Mouse (Mus musculus) MEL (cell line): ENCODE measurements around the gene Uckl1. TPM values are rescaled to one million over a fixed set of nuclear protein-coding genes. Genes with fewer than 3 reads are reported as not detected.
A peak's percentile ranks its signal among the peaks of the same experiment; 100 is the strongest.

Source experiments
- DNase-seq: peaks from one replicate; pipeline ENCODE4 v3.0.0; 2011; ENCODE audit warnings: low read depth, low spot score
- H3K27ac ChIP-seq: 2 replicates; pipeline ENCODE4 v1.5.1; 2012; ENCODE audit warnings: low read depth, mild to moderate bottlenecking, control low read depth, low read length, moderate library complexity; ENCODE audit not compliant: control insufficient read depth
- H3K27me3 ChIP-seq, 2 experiments: fragments of 150-350 bp in 1 of 2; sonication (generic) in 1 of 2; 2 replicates each; pipeline ENCODE4 v1.6.1; 2012; ENCODE audit warnings: low read length in 2 of 2, mild to moderate bottlenecking in 2 of 2, improper control_type of control experiment in 1 of 2, moderate library complexity in 1 of 2; ENCODE audit not compliant: insufficient read depth in 2 of 2, control insufficient read depth in 1 of 2
- H3K36me3 ChIP-seq, 2 experiments: 2 replicates each; pipeline ENCODE4 v1.6.1; 2012 to 2014; ENCODE audit warnings: low read length in 2 of 2, improper control_type of control experiment in 1 of 2, inconsistent platforms in 1 of 2, mild to moderate bottlenecking in 1 of 2; ENCODE audit not compliant: insufficient read depth in 2 of 2, control insufficient read depth in 1 of 2
- H3K4me1 ChIP-seq, 2 experiments: fragments of 150-350 bp in 1 of 2; sonication (generic) in 1 of 2; 2 replicates each; pipeline ENCODE4 v1.6.1; 2012; ENCODE audit warnings: low read length in 2 of 2, improper control_type of control experiment in 1 of 2, mild to moderate bottlenecking in 1 of 2; ENCODE audit not compliant: insufficient read depth in 2 of 2, control insufficient read depth in 1 of 2
- H3K4me3 ChIP-seq, 2 experiments: fragments of 150-350 bp in 1 of 2; sonication (generic) in 1 of 2; 2 replicates each; pipeline ENCODE4 v1.5.1; 2012; ENCODE audit warnings: low read depth in 2 of 2, low read length in 2 of 2, mild to moderate bottlenecking in 2 of 2, moderate library complexity in 2 of 2, control low read depth in 1 of 2, improper control_type of control experiment in 1 of 2; ENCODE audit not compliant: control insufficient read depth in 1 of 2, insufficient read depth in 1 of 2
- H3K79me2 ChIP-seq: 2 replicates; pipeline ENCODE4 v1.6.1; 2012; ENCODE audit warnings: mild to moderate bottlenecking, low read length, moderate library complexity; ENCODE audit not compliant: control insufficient read depth, poor library complexity, insufficient read depth
- H3K9ac ChIP-seq: 2 replicates; pipeline ENCODE4 v1.6.1; 2012; ENCODE audit warnings: low read depth, mild to moderate bottlenecking, control low read depth, low read length, moderate library complexity; ENCODE audit not compliant: control insufficient read depth, poor library complexity, severe bottlenecking
- H3K9me3 ChIP-seq: fragments of 150-350 bp; sonication (generic); replicated peaks from 2 replicates; pipeline ENCODE4 v1.6.1; 2012; ENCODE audit warnings: mild to moderate bottlenecking, low read length, improper control_type of control experiment, moderate library complexity; ENCODE audit not compliant: insufficient read depth
- GABPA ChIP-seq: IDR thresholded peaks from 2 replicates; pipeline ENCODE4 v1.6.1; 2012; ENCODE audit warnings: low read depth, mild to moderate bottlenecking, inconsistent platforms, low read length, improper control_type of control experiment, moderate library complexity
- HCFC1 ChIP-seq: IDR thresholded peaks from 2 replicates; pipeline ENCODE4 v1.6.1; 2012; ENCODE audit warnings: low read depth, mild to moderate bottlenecking, inconsistent platforms, low read length, improper control_type of control experiment, moderate library complexity
- MAFK ChIP-seq: IDR thresholded peaks from 2 replicates; pipeline ENCODE4 v1.6.1; 2011; ENCODE audit warnings: low read depth, mild to moderate bottlenecking, low read length, improper control_type of control experiment, borderline replicate concordance
- MEF2A ChIP-seq: IDR thresholded peaks from 2 replicates; pipeline ENCODE4 v1.6.1; 2014; ENCODE audit warnings: low read depth, mild to moderate bottlenecking, inconsistent platforms, low read length, improper control_type of control experiment; ENCODE audit not compliant: poor library complexity, insufficient replicate concordance, severe bottlenecking; ENCODE audit errors: extremely low read depth
- MXI1 ChIP-seq: IDR thresholded peaks from 2 replicates; pipeline ENCODE4 v1.6.1; 2011; ENCODE audit warnings: mild to moderate bottlenecking, low read depth, low read length, improper control_type of control experiment
- MYC ChIP-seq: IDR thresholded peaks from 2 replicates; pipeline ENCODE4 v1.6.1; 2011; ENCODE audit warnings: low read depth, mild to moderate bottlenecking, low read length, improper control_type of control experiment, moderate library complexity
- NELFE ChIP-seq: IDR thresholded peaks from 2 replicates; pipeline ENCODE4 v1.6.1; 2011; ENCODE audit warnings: low read depth, low read length, improper control_type of control experiment
- POLR2AphosphoS2 ChIP-seq: IDR thresholded peaks from 2 replicates; pipeline ENCODE4 v1.6.1; 2011; ENCODE audit warnings: low read length, improper control_type of control experiment
- RAD21 ChIP-seq: IDR thresholded peaks from 2 replicates; pipeline ENCODE4 v1.6.1; 2011; ENCODE audit warnings: mild to moderate bottlenecking, low read depth, low read length, improper control_type of control experiment
- SMC3 ChIP-seq: IDR thresholded peaks from 2 replicates; pipeline ENCODE4 v1.6.1; 2011; ENCODE audit warnings: low read depth, low read length, improper control_type of control experiment
- TCF12 ChIP-seq: IDR thresholded peaks from 2 replicates; pipeline ENCODE4 v1.6.1; 2014; ENCODE audit warnings: low read depth, mild to moderate bottlenecking, inconsistent platforms, low read length, improper control_type of control experiment, moderate library complexity
- ZC3H11A ChIP-seq: IDR thresholded peaks from 2 replicates; pipeline ENCODE4 v1.6.1; 2012; ENCODE audit warnings: low read depth, mild to moderate bottlenecking, inconsistent platforms, low read length, improper control_type of control experiment
- polyA plus RNA-seq, 2 experiments: library from polyadenylated mRNA; stranded (reverse) in 1 of 2; unstranded in 1 of 2; fragments of >175 nt in 1 of 2; fragments of >200 nt in 1 of 2; gene quantifications; 2 replicates each; pipeline versions ENCODE4 v1.2.1 to v1.2.4; 2012; ENCODE audit warnings: low replicate concordance in 2 of 2, low read depth in 1 of 2; ENCODE audit not compliant: insufficient read length in 2 of 2, insufficient read depth in 1 of 2, missing spikeins in 1 of 2
- total RNA-seq: library from RNA; depleted of rRNA; stranded (reverse); fragments of 300-350 nt; gene quantifications from 2 replicates; pipeline ENCODE4 v1.2.3, GENCODE M21; 2012

Gene Uckl1
- total and polyA plus RNA-seq, 3 experiments = 15.2 to 24.6 TPM; not detected in 1

- peaks cover 0 to 3% of the 10 kb centered on the region in 2 experiments; a peak in 2 of 4 replicates for H3K4me1 ChIP-seq
- H3K36me3 ChIP-seq = peaks cover 0 to 2% of the 10 kb centered on the region in 2 experiments; a peak in 3 of 4 replicates
- TF ChIP-seq MYC = no peak
- TF ChIP-seq ZC3H11A = no peak
- no peak for TF ChIP-seq HCFC1
- TF ChIP-seq RAD21 = no peak
- no peak overlapping the region for H3K27ac ChIP-seq
- H3K79me2 ChIP-seq = peaks cover 8% of the 10 kb centered on the region
- DNase-seq = no peak
- no peak overlapping the region for H3K9ac ChIP-seq
- H3K9me3 ChIP-seq = no peaks in the 10 kb centered on the region
- no peak overlapping the region for H3K4me3 ChIP-seq
- no peaks in the 10 kb centered on the region for H3K27me3 ChIP-seq
These were observed 814 bp upstream of the Uckl1 start for GRCm38 (mm10) chr2:181585506-181585905.

- no peak for DNase-seq
- Histone ChIP-seq H3K36me3 (peaks cover 0 to 2% of the 10 kb centered on the region in 2 experiments; a peak in 3 of 4 replicates), H3K27me3 (no peaks in the 10 kb centered on the region), H3K9ac (no peak overlapping the region), H3K9me3 (no peaks in the 10 kb centered on the region), H3K27ac (no peak overlapping the region), H3K79me2 (peaks cover 8% of the 10 kb centered on the region), H3K4me3 (no peak overlapping the region), H3K4me1 (peaks cover 0 to 3% of the 10 kb centered on the region in 2 experiments; a peak in 2 of 4 replicates)
- TF ChIP-seq POLR2AphosphoS2 = 0 out of 2 replicates have a peak, but pooled peaks have one; percentile 44
- no peak for TF ChIP-seq MYC
These were observed 1.0 kb downstream of the Uckl1 start for GRCm38 (mm10) chr2:181583460-181584257.

- Histone ChIP-seq H3K79me2 (peaks cover 8% of the 10 kb centered on the region), H3K9me3 (no peaks in the 10 kb centered on the region), H3K4me1 (peaks cover 3 to 7% of the 10 kb centered on the region in 2 experiments), H3K4me3 (no peak overlapping the region), H3K27ac (no peak overlapping the region)
- DNase-seq = no peak
- no peak for TF ChIP-seq TCF12
- no peak for TF ChIP-seq NELFE
- no peak for TF ChIP-seq SMC3
- TF ChIP-seq MAFK = no peak
- no peak for TF ChIP-seq GABPA
- no peak for TF ChIP-seq MEF2A
- no peak for TF ChIP-seq MXI1
- TF ChIP-seq, all 39 proteins: peak for 0
- no peaks in the 10 kb centered on the region for H3K27me3 ChIP-seq
- peaks cover 0 to 9% of the 10 kb centered on the region in 2 experiments; a peak in 2 of 4 replicates for H3K36me3 ChIP-seq
- no peak overlapping the region for H3K9ac ChIP-seq
These were observed 1.8 kb downstream of the Uckl1 start for GRCm38 (mm10) chr2:181582939-181583338.
